Mouse (Mus musculus): ENCODE measurements around the gene Clk2. TPM values are rescaled to one million over a fixed set of nuclear protein-coding genes. Genes with fewer than 3 reads are reported as not detected.
"Not testable (repeated sequence)": the region's sequence is repeated elsewhere in the genome, so short reads cannot be mapped to it uniquely, and the experiment has no call there.

Gene Clk2
- polyA plus RNA-seq, 1 experiment from 2014 or later, result 14.2 TPM

DNA sequence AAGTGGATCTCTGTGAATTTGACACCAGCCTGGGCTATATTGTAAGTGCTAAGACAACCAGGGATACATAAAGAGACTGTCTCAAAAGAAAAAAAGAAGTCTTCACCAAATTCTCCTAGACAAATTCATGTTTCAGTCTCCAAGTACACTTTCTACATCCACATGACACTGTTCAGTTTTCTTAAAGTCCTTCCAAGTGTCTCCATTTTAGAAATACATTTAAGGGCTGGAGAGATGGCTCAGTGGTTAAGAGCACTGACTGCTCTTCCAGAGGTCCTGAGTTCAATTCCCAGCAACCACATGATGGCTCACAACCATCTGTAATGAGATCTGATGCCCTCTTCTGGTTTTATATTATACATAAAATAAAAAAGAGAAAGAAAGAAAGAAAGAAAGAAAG is 3.4 kb upstream of the Clk2 start:
- not testable (repeated sequence) for H3K4me2 ChIP-seq; ATAC-seq (replicated peaks; ENCODE audit: insufficient number of reproducible peaks, insufficient read depth, low FRiP score, low read depth); H3K9ac ChIP-seq; H3K4me3 ChIP-seq; H3K27ac ChIP-seq; H3K36me3 ChIP-seq; H3K9me3 ChIP-seq (replicated peaks)
- peaks cover 25% of the 10 kb centered on the region for H3K27me3 ChIP-seq
- H3K4me1 ChIP-seq (replicated peaks), result peaks cover 33% of the 10 kb centered on the region

DNA sequence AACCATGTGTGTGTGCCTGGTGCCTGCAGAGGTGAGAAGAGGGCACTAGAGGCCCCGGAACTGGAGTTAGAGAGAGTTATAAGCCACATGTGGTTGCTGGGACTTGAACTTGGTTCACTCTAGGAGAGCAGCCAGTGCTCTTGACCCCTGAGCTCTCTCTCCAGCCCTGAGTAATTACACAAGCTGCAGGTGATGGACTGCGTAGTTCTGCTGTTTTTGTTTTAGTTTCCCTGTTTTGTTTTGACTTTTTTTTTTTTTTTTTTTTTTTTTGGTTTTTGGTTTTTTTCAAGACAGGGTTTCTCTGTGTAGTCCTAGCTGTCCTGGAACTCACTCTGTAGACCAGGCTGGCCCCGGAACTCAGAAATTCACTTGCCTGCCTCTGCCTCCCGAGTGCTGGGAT is 2.8 kb upstream of the Clk2 start:
- Histone ChIP-seq H3K4me2 (no peak overlapping the region), H3K27ac (no peak overlapping the region), H3K36me3 (peaks cover 4% of the 10 kb centered on the region; the same call in 1 of the 2 replicates), H3K4me3 (no peak overlapping the region), H3K9me3 (replicated peaks) (no peaks in the 10 kb centered on the region), H3K4me1 (replicated peaks) (peaks cover 38% of the 10 kb centered on the region), H3K27me3 (peaks cover 25% of the 10 kb centered on the region), H3K9ac (no peak overlapping the region)
- WGBS, result 69% methylated on average over 4 of the region's 4 CpGs
- no peak for ATAC-seq (replicated peaks; ENCODE audit: insufficient number of reproducible peaks, insufficient read depth, low FRiP score, low read depth)

DNA sequence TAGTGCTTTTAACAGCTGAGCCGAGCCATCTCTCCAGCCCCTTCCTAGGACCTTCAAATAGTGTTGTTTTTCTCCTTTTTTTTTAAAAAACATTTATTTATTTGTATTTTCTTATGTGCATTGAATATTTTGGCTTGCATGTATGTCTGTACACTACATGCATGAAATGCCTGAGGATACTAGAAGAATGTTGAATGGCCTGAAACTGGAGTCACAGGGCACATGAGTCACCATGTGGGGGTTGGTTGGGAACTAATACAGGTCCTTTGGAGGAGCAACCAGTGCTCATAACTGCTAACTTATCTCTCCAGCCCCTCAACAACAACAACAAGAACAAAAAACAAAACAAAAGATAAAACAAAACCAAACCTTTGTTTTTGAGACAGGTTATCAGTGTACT is 1.5 kb upstream of the Clk2 start:
- Histone ChIP-seq H3K36me3 (peaks cover 15% of the 10 kb centered on the region), H3K9ac (no peak overlapping the region), H3K4me3 (no peak overlapping the region), H3K9me3 (replicated peaks) (no peaks in the 10 kb centered on the region), H3K27me3 (peaks cover 18% of the 10 kb centered on the region), H3K27ac (no peak overlapping the region), H3K4me2 (no peak overlapping the region), H3K4me1 (replicated peaks) (peaks cover 39% of the 10 kb centered on the region)
- ATAC-seq (replicated peaks; ENCODE audit: insufficient number of reproducible peaks, insufficient read depth, low FRiP score, low read depth), result no peak
- 75% methylated on average over 1 of the region's 1 CpGs for WGBS

DNA sequence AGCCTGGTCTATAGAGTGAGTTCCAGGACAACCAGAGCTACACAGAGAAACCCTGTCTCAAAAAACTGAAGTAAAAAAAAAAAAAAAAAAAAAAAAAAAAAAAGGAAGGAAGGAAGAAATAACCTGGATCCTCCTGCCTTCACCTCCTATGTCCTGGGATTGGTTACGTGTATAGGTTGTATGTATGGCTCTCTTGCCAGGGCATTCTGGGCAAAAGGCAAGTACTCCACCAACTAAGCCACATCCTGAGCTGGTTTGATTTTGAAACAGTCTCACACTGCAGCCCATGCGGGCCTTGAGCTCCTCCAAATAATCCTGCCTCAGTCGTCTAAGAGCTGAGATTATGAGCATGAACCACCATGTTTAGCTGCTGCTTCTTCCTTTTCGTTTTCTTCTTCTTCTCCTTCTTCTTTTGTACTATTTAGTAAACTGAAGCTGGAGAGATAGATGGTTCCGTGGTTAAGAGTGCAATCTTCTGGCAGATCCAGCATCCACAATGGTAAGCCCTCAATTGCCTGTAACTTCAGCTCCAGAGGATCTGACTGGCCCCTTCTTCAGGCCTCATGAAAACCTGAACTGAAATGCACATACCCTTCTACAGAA is 851 bp upstream of the Clk2 start:
- 0 out of 2 replicates have a peak overlapping the region, but pooled peaks have one; percentile 98 for H3K27ac ChIP-seq
- peaks cover 21% of the 10 kb centered on the region for H3K36me3 ChIP-seq
- no peaks in the 10 kb centered on the region for H3K9me3 ChIP-seq (replicated peaks)
- H3K4me3 ChIP-seq, result peak overlapping the region; percentile 94
- peaks cover 12% of the 10 kb centered on the region for H3K27me3 ChIP-seq
- no peak for ATAC-seq (replicated peaks; ENCODE audit: insufficient number of reproducible peaks, insufficient read depth, low FRiP score, low read depth)
- WGBS, result 68% methylated on average over 5 of the region's 5 CpGs
- peaks cover 39% of the 10 kb centered on the region for H3K4me1 ChIP-seq (replicated peaks)
- peak overlapping the region; percentile 95 for H3K9ac ChIP-seq
- H3K4me2 ChIP-seq, result peak overlapping the region; percentile 74

DNA sequence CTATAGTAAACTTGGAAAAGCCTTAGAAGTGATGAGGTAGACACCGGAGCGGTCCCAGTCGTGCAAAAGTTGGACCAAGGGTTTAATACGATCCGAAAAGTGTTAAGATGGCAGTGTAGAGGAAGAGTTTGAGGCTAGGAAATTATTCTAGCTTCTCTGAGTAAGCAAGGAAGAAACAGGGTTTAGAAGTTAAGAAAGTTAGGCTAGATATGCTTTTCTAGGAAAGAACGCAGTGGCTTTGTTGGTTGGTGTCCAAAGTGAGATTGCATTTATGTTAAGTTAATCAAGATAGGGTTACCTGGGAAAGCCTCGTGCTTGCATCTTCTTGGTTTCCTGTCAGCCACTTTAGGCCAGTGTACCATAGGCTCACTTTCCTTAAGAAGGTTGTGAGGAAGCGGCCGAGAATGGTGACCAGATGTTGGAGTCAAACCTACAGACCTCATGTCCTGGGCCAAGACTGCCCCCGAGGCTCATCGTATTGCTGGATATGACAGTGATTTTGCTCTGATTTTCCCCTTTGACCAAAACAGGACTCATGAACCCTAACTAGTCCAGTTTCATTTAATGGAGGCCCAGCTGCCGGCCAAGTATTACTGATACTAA is 774 bp downstream of the Clk2 start:
- peak overlapping the region; percentile 74 for H3K4me2 ChIP-seq
- 17% methylated on average over 12 of the region's 12 CpGs for WGBS
- peaks cover 37% of the 10 kb centered on the region for H3K36me3 ChIP-seq
- H3K27ac ChIP-seq, result peak overlapping the region; percentile 98
- no peaks in the 10 kb centered on the region for H3K27me3 ChIP-seq
- H3K4me1 ChIP-seq (replicated peaks), result peaks cover 24% of the 10 kb centered on the region
- H3K9ac ChIP-seq, result peak overlapping the region; percentile 95
- no peaks in the 10 kb centered on the region for H3K9me3 ChIP-seq (replicated peaks)
- ATAC-seq (replicated peaks; ENCODE audit: insufficient number of reproducible peaks, insufficient read depth, low FRiP score, low read depth), result no peak
- H3K4me3 ChIP-seq, result peak overlapping the region; percentile 94

DNA sequence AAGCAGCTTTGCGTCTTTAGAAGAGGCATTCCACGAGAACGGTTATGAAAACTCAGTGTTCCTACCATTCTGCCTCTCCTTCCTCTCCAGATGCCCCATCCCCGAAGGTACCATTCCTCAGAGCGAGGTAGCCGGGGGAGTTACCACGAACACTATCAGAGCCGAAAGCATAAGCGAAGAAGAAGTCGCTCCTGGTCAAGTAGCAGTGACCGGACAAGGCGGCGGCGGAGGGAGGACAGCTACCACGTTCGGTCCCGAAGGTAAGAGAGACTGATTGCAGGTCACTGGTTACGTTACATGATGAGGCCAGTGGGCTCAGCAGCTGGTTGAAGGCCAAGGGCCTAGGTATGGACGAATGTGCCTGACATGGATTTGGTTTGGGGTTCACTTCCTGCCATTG is 2.4 kb downstream of the Clk2 start:
- H3K36me3 ChIP-seq, result peaks cover 51% of the 10 kb centered on the region

DNA sequence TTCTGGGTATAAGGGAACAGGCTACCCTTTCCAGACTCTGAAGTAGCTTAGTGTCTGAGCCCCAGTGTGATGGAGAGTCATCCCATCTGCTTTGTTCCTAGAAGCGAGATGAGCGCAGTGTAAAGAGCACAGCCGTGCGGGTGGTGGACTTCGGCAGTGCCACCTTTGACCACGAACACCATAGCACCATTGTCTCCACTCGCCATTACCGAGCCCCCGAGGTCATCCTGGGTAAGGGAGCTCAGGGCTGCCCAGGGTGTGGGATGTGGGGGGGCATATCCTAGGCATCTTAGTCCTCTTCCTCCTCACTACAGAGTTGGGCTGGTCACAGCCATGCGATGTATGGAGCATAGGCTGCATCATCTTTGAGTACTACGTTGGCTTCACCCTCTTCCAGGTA is 10.2 kb downstream of the Clk2 start:
- no peak for ATAC-seq (replicated peaks; ENCODE audit: insufficient number of reproducible peaks, insufficient read depth, low FRiP score, low read depth)
- 93% methylated on average over 11 of the region's 11 CpGs for WGBS
- no peaks in the 10 kb centered on the region for H3K27me3 ChIP-seq

More for the DNA sequence above, 2.4 kb downstream of the Clk2 start:
- WGBS, result 90% methylated on average over 19 of the region's 19 CpGs
- Histone ChIP-seq H3K4me3 (no peak overlapping the region), H3K9ac (no peak overlapping the region), H3K4me2 (no peak overlapping the region), H3K9me3 (replicated peaks) (no peaks in the 10 kb centered on the region), H3K27ac (no peak overlapping the region), H3K27me3 (no peaks in the 10 kb centered on the region), H3K4me1 (replicated peaks) (peaks cover 23% of the 10 kb centered on the region)
- no peak for ATAC-seq (replicated peaks; ENCODE audit: insufficient number of reproducible peaks, insufficient read depth, low FRiP score, low read depth)

DNA sequence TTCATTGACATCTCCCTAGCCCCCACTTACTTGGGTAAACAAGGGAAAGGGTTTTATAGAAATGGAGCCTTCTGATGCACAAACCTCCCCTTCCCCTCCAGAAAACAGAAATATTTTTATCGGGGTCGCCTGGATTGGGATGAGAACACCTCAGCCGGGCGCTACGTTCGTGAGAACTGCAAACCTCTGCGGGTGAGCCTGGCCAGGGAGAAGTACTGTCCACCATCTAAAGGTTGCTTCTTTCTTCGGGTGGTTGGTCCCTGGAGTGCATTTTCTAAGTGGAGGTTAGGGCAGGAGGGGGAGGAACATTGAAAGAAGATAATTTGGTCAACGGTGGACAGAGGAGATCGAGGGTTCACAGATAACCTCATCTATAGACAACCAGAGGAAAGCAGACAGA is 10.9 kb downstream of the Clk2 start:
- H3K4me2 ChIP-seq, result no peak overlapping the region
- H3K4me3 ChIP-seq, result no peak overlapping the region
- no peak overlapping the region for H3K27ac ChIP-seq
- no peaks in the 10 kb centered on the region for H3K27me3 ChIP-seq
- WGBS, result 86% methylated on average over 10 of the region's 10 CpGs
- no peak overlapping the region for H3K9ac ChIP-seq
- ATAC-seq (replicated peaks; ENCODE audit: insufficient number of reproducible peaks, insufficient read depth, low FRiP score, low read depth), result no peak
- no peaks in the 10 kb centered on the region for H3K9me3 ChIP-seq (replicated peaks)
- H3K4me1 ChIP-seq (replicated peaks), result peaks cover 16% of the 10 kb centered on the region
- H3K36me3 ChIP-seq, result peaks cover 71% of the 10 kb centered on the region

More for the DNA sequence above, 10.2 kb downstream of the Clk2 start:
- H3K27ac ChIP-seq, result no peak overlapping the region
- peaks cover 16% of the 10 kb centered on the region for H3K4me1 ChIP-seq (replicated peaks)
- no peak overlapping the region for H3K4me3 ChIP-seq
- no peaks in the 10 kb centered on the region for H3K9me3 ChIP-seq (replicated peaks)
- H3K9ac ChIP-seq, result no peak overlapping the region
- no peak overlapping the region for H3K4me2 ChIP-seq
- H3K36me3 ChIP-seq, result peaks cover 72% of the 10 kb centered on the region

DNA sequence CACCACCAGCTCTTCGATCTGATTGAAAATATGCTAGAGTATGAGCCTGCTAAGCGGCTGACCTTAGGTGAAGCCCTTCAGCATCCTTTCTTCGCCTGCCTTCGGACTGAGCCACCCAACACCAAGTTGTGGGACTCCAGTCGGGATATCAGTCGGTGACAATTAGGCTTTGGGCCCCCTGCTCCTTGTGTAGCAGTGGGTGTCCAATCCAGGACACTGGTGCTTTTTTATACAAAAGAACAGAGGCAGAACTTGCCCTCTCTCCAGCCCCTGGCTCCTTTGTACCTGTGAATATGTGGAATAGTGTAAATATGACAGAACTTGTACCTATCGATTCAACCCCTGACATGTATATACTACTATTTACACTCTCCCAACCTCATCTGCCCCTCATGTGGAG is 11.8 kb downstream of the Clk2 start:
- ATAC-seq (replicated peaks; ENCODE audit: insufficient number of reproducible peaks, insufficient read depth, low FRiP score, low read depth), result no peak
- 81% methylated on average over 7 of the region's 7 CpGs for WGBS
- H3K4me2 ChIP-seq, result no peak overlapping the region
- H3K27ac ChIP-seq, result no peak overlapping the region
- peaks cover 16% of the 10 kb centered on the region for H3K4me1 ChIP-seq (replicated peaks)
- H3K9me3 ChIP-seq (replicated peaks), result no peaks in the 10 kb centered on the region
- no peaks in the 10 kb centered on the region for H3K27me3 ChIP-seq
- H3K9ac ChIP-seq, result no peak overlapping the region
- H3K36me3 ChIP-seq, result peaks cover 72% of the 10 kb centered on the region
- H3K4me3 ChIP-seq, result no peak overlapping the region

DNA sequence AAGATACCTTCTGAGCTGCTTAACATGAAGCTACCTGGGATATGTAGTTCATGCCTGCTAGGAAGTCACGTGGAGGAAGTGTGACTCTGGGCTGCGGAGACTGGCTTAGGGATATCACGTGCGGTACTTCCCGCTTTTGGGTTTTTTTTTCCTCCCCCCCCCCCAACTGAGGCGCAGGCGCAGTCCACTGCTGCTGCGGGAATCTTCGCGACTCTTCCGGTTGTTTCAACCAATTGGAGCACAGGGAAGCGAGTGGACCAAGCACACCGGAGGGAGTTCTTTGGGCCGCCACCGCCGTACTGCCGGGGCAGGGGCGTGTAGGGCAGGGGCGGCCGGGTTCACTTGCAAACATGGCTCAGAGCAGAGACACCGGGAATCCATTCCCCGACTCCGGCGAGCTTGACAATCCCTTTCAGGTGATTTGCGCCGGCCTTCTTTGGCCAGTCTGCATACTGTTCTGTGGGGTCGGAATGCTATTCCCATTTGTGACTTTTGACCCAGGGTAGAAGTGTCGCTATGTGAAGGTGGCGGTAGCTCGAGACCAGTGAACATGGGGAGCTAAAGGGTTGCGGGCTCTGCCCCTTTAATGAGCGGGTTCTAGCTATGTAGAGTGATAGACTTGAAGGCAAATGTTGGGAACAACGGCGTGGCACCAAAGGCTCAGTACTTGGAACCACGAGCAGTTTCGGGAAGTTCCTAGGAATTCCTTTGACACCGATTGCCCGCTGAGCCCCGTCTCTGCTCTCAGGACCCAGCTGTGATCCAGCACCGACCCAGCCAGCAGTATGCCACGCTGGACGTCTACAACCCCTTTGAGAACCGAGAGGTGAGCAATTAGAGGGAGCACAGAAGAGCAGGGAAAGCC is 12.9 kb downstream of the Clk2 start, which contains the start of gene Scamp3:
TSS of gene Scamp3 (plus strand) at position 232 of the 865 bp plus-strand sequence.
- Histone ChIP-seq H3K27ac (peak within 1 kb of the TSS; percentile 81), H3K4me2 (peak within 1 kb of the TSS; percentile 86), H3K9me3 (replicated peaks) (no peaks in the 10 kb centered on the region), H3K36me3 (peaks cover 71% of the 10 kb centered on the region), H3K4me1 (replicated peaks) (peaks cover 16% of the 10 kb centered on the region), H3K4me3 (peak within 1 kb of the TSS; percentile 68), H3K9ac (peak within 1 kb of the TSS; percentile 77), H3K27me3 (no peaks in the 10 kb centered on the region)
- peak; percentile 93 for ATAC-seq (replicated peaks; ENCODE audit: insufficient number of reproducible peaks, insufficient read depth, low FRiP score, low read depth)
- WGBS, result 0% methylated on average over 43 of the region's 43 CpGs

DNA sequence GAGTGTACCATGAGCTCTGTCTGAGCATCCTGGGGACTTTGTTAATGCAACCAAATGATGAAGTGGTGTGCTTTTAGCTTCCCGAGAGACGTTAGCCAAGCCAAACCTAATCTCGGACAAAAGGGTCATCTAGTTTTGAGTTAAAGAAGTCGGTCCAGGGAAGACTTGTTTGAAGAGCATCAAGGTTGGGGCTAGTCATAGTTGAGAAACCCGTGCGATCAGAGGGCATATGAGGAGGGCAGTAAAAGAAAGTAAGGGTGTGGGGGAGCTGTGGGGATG is 13.5 kb downstream of the Clk2 start:
- Histone ChIP-seq H3K4me2 (peak overlapping the region; percentile 86), H3K27ac (peak overlapping the region; percentile 81), H3K9me3 (replicated peaks) (no peaks in the 10 kb centered on the region), H3K27me3 (no peaks in the 10 kb centered on the region), H3K4me3 (peak overlapping the region; percentile 68), H3K9ac (peak overlapping the region; percentile 77), H3K4me1 (replicated peaks) (peaks cover 19% of the 10 kb centered on the region), H3K36me3 (peaks cover 65% of the 10 kb centered on the region)
- WGBS, result 4% methylated on average over 6 of the region's 6 CpGs
- ATAC-seq (replicated peaks; ENCODE audit: insufficient number of reproducible peaks, insufficient read depth, low FRiP score, low read depth), result no peak
